Mouse (Mus musculus) G1E (cell line): Measurements from ENCODE around the gene Fsd1l.

Source experiments
- CTCF ChIP-seq: IDR thresholded peaks from 2 replicates; pipeline ENCODE4 v1.5.1; 2012; ENCODE audit warnings: low read depth, low read length, inconsistent platforms, mixed read lengths
- GATA1 ChIP-seq: IDR thresholded peaks from 2 replicates; pipeline ENCODE4 v1.6.1; 2012; ENCODE audit warnings: borderline replicate concordance, low read length, inconsistent platforms, mixed read lengths
- POLR2AphosphoS5 ChIP-seq: IDR thresholded peaks from 2 replicates; pipeline ENCODE4 v1.6.1; 2012; ENCODE audit warnings: low read depth, low read length, inconsistent platforms; ENCODE audit not compliant: insufficient replicate concordance
- TAL1 ChIP-seq: conservative IDR thresholded peaks from 2 replicates; pipeline ENCODE4 v1.6.1; 2012; ENCODE audit warnings: low read depth, low read length, inconsistent platforms, mixed read lengths

- no peak for TF ChIP-seq CTCF
- TF ChIP-seq GATA1, result no peak
- TF ChIP-seq TAL1, result no peak
- no peak for TF ChIP-seq POLR2AphosphoS5
Measured at GRCm38 (mm10) chr4:53590691-53591447, 40.4 kb upstream of the Fsd1l start.
